Mouse (Mus musculus): Measurements from ENCODE around the gene Sorbs2. TPM values are rescaled to one million over a fixed set of nuclear protein-coding genes. Genes with fewer than 3 reads are reported as not detected.

The Sorbs2 gene
- total and polyA plus RNA-seq, 2 experiments from 2014 or later: 36.1 to 79.5 TPM

- Histone ChIP-seq H3K9me3 (ENCODE audit: low read length) (no peaks in the 10 kb centered on the region), H3K9ac (replicated peaks; ENCODE audit: low read length, poor library complexity, severe bottlenecking) (peak overlapping the region; percentile 74), H3K4me2 (ENCODE audit: low read depth, low read length, poor library complexity, severe bottlenecking) (peak overlapping the region; percentile 67), H3K27ac (ENCODE audit: low read depth, low read length) (peak overlapping the region; percentile 94), H3K36me3 (ENCODE audit: insufficient read depth, low read length) (no peaks in the 10 kb centered on the region), H3K4me3 (ENCODE audit: low read depth, low read length) (peak overlapping the region; percentile 54), H3K4me1 (ENCODE audit: insufficient read depth, low read length) (peaks cover 4% of the 10 kb centered on the region; the same call in 1 of the 2 replicates), H3K27me3 (ENCODE audit: insufficient read depth, low read length) (no peaks in the 10 kb centered on the region)
- no peak for ATAC-seq (ENCODE audit: low FRiP score)
- TF ChIP-seq CTCF (IDR thresholded peaks at IDR 0.05): no peak
- 4% methylated on average over 9 of the region's 9 CpGs for WGBS
- DNase-seq (ENCODE audit: low spot score): no peak
These were observed 121.0 kb downstream of the Sorbs2 start for GRCm38 (mm10) chr8:45628421-45629065.

DNA sequence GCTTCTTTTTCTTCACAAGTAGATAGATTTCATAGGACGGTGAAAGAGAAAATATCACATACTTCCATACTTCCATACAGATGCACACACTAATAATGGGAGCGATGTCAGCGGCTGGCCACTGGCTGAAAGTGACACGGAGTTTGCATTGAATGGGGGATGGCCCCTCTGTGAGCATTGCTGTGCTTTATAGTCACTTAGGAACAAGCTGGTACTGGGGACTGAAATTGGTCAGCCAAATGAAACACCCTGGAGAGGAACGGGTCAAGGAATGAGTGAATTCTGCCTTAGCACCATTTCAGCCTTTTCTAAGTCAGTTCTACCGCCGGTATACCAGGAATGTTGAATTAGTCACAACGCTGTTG lies 121.5 kb downstream of the Sorbs2 start:
- ATAC-seq (ENCODE audit: low FRiP score) (no peak), DNase-seq (ENCODE audit: low spot score) (no peak)
- peak overlapping the region; percentile 54 for H3K4me3 ChIP-seq (ENCODE audit: low read depth, low read length)
- WGBS: 23% methylated on average over 8 of the region's 8 CpGs
- peak overlapping the region; percentile 74 for H3K9ac ChIP-seq (replicated peaks; ENCODE audit: low read length, poor library complexity, severe bottlenecking)
- peak overlapping the region; percentile 94; the same call in 1 of the 2 replicates for H3K27ac ChIP-seq (ENCODE audit: low read depth, low read length)
- no peaks in the 10 kb centered on the region for H3K27me3 ChIP-seq (ENCODE audit: insufficient read depth, low read length)
- no peak for TF ChIP-seq CTCF (IDR thresholded peaks at IDR 0.05)
- peak overlapping the region; percentile 67 for H3K4me2 ChIP-seq (ENCODE audit: low read depth, low read length, poor library complexity, severe bottlenecking)
- H3K9me3 ChIP-seq (ENCODE audit: low read length): no peaks in the 10 kb centered on the region
- no peaks in the 10 kb centered on the region for H3K36me3 ChIP-seq (ENCODE audit: insufficient read depth, low read length)
- peaks cover 4% of the 10 kb centered on the region; the same call in 1 of the 2 replicates for H3K4me1 ChIP-seq (ENCODE audit: insufficient read depth, low read length)

DNA sequence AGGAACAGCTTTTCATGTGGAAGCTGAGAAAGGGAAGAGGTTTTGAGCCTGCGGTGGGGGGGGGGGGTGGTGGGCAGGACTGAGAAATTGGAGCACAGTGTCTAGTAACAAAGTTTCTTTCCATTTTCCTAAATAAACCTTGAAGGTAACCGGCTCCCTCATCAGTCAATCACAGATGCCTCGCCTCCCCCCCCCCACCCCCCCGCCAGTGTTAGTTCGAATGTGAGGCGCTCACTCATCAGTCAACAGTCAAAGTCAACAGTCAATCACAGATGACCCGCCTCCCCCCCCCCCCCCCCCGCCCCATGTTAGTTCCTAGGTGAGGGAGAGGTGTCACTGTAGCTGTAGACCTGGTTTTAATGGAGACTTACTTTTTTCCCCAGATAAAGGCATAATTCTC lies 123.4 kb downstream of the Sorbs2 start:
- Histone ChIP-seq H3K4me2 (ENCODE audit: low read depth, low read length, poor library complexity, severe bottlenecking) (no peak overlapping the region), H3K36me3 (ENCODE audit: insufficient read depth, low read length) (no peaks in the 10 kb centered on the region), H3K27me3 (ENCODE audit: insufficient read depth, low read length) (no peaks in the 10 kb centered on the region), H3K4me3 (ENCODE audit: low read depth, low read length) (no peak overlapping the region), H3K4me1 (ENCODE audit: insufficient read depth, low read length) (peaks cover 4% of the 10 kb centered on the region; the same call in 1 of the 2 replicates), H3K9me3 (ENCODE audit: low read length) (no peaks in the 10 kb centered on the region), H3K9ac (replicated peaks; ENCODE audit: low read length, poor library complexity, severe bottlenecking) (no peak overlapping the region), H3K27ac (ENCODE audit: low read depth, low read length) (no peak overlapping the region)
- TF ChIP-seq CTCF (IDR thresholded peaks at IDR 0.05): no peak
- WGBS: 83% methylated on average over 6 of the region's 8 CpGs
- no peak for DNase-seq (ENCODE audit: low spot score)
- ATAC-seq (ENCODE audit: low FRiP score): no peak

GRCm38 (mm10) chr8:45635155-45635554 lies 127.6 kb downstream of the Sorbs2 start:
- Histone ChIP-seq H3K4me2 (ENCODE audit: low read depth, low read length, poor library complexity, severe bottlenecking) (no peak overlapping the region), H3K4me3 (ENCODE audit: low read depth, low read length) (no peak overlapping the region), H3K9me3 (ENCODE audit: low read length) (no peaks in the 10 kb centered on the region), H3K9ac (replicated peaks; ENCODE audit: low read length, poor library complexity, severe bottlenecking) (no peak overlapping the region), H3K36me3 (ENCODE audit: insufficient read depth, low read length) (no peaks in the 10 kb centered on the region), H3K4me1 (ENCODE audit: insufficient read depth, low read length) (peaks cover 4% of the 10 kb centered on the region; the same call in 1 of the 2 replicates), H3K27me3 (ENCODE audit: insufficient read depth, low read length) (no peaks in the 10 kb centered on the region), H3K27ac (ENCODE audit: low read depth, low read length) (no peak overlapping the region)
- ATAC-seq (ENCODE audit: low FRiP score) (no peak), DNase-seq (ENCODE audit: low spot score) (no peak)
- WGBS: 56% methylated on average over 6 of the region's 6 CpGs
- no peak for TF ChIP-seq CTCF (IDR thresholded peaks at IDR 0.05)

GRCm38 (mm10) chr8:45637745-45638144 lies 130.2 kb downstream of the Sorbs2 start:
- Histone ChIP-seq H3K4me3 (ENCODE audit: low read depth, low read length) (no peak overlapping the region), H3K27ac (ENCODE audit: low read depth, low read length) (no peak overlapping the region), H3K4me1 (ENCODE audit: insufficient read depth, low read length) (no peaks in the 10 kb centered on the region), H3K4me2 (ENCODE audit: low read depth, low read length, poor library complexity, severe bottlenecking) (no peak overlapping the region), H3K9ac (replicated peaks; ENCODE audit: low read length, poor library complexity, severe bottlenecking) (no peak overlapping the region), H3K36me3 (ENCODE audit: insufficient read depth, low read length) (no peaks in the 10 kb centered on the region), H3K27me3 (ENCODE audit: insufficient read depth, low read length) (no peaks in the 10 kb centered on the region), H3K9me3 (ENCODE audit: low read length) (no peaks in the 10 kb centered on the region)
- ATAC-seq (ENCODE audit: low FRiP score) (no peak), DNase-seq (ENCODE audit: low spot score) (no peak)
- TF ChIP-seq CTCF (IDR thresholded peaks at IDR 0.05): no peak
- WGBS: 98% methylated on average over 1 of the region's 1 CpGs

- Histone ChIP-seq H3K9ac (replicated peaks; ENCODE audit: low read length, poor library complexity, severe bottlenecking) (no peak overlapping the region), H3K4me2 (ENCODE audit: low read depth, low read length, poor library complexity, severe bottlenecking) (no peak overlapping the region), H3K27ac (ENCODE audit: low read depth, low read length) (no peak overlapping the region), H3K9me3 (ENCODE audit: low read length) (no peaks in the 10 kb centered on the region), H3K4me3 (ENCODE audit: low read depth, low read length) (no peak overlapping the region), H3K36me3 (ENCODE audit: insufficient read depth, low read length) (no peaks in the 10 kb centered on the region), H3K4me1 (ENCODE audit: insufficient read depth, low read length) (no peaks in the 10 kb centered on the region), H3K27me3 (ENCODE audit: insufficient read depth, low read length) (no peaks in the 10 kb centered on the region)
- ATAC-seq (ENCODE audit: low FRiP score): no peak
- no peak for DNase-seq (ENCODE audit: low spot score)
- TF ChIP-seq CTCF (IDR thresholded peaks at IDR 0.05): no peak
These were observed 131.9 kb downstream of the Sorbs2 start for GRCm38 (mm10) chr8:45639444-45639843.
